Mouse (Mus musculus) small intestine, adult 2 months (tissue): ENCODE data around the gene Prnp.

Experiments
- CTCF ChIP-seq: fragments of 200-500 bp; IDR thresholded peaks from 2 replicates; pipeline ENCODE4 v1.5.1; 2012; ENCODE audit warnings: low read depth, mild to moderate bottlenecking, control low read depth, inconsistent platforms, low read length, moderate library complexity, mixed read lengths; ENCODE audit not compliant: insufficient replicate concordance, insufficient read length; ENCODE audit errors: extremely low read depth
- POLR2A ChIP-seq: fragments of 200-500 bp; IDR thresholded peaks from 2 replicates; pipeline ENCODE4 v1.6.1; 2012; ENCODE audit warnings: low read depth, mild to moderate bottlenecking, control low read depth, inconsistent platforms, low read length, moderate library complexity

- TF ChIP-seq CTCF (no peak), POLR2A (no peak)
Measured at GRCm38 (mm10) chr2:131933598-131933997, 23.9 kb downstream of the Prnp start.
